Mouse (Mus musculus) MEL (cell line): ENCODE measurements around the gene Crygd. TPM values are rescaled to one million over a fixed set of nuclear protein-coding genes. Genes with fewer than 3 reads are reported as not detected.

Experiments used
- DNase-seq: peaks from one replicate; pipeline ENCODE4 v3.0.0; 2011; ENCODE audit warnings: low read depth, low spot score
- H3K27ac ChIP-seq: 2 replicates; pipeline ENCODE4 v1.5.1; 2012; ENCODE audit warnings: low read depth, mild to moderate bottlenecking, control low read depth, low read length, moderate library complexity; ENCODE audit not compliant: control insufficient read depth
- H3K27me3 ChIP-seq, 2 experiments: fragments of 150-350 bp in 1 of 2; sonication (generic) in 1 of 2; 2 replicates each; pipeline ENCODE4 v1.6.1; 2012; ENCODE audit warnings: low read length in 2 of 2, mild to moderate bottlenecking in 2 of 2, improper control_type of control experiment in 1 of 2, moderate library complexity in 1 of 2; ENCODE audit not compliant: insufficient read depth in 2 of 2, control insufficient read depth in 1 of 2
- H3K36me3 ChIP-seq, 2 experiments: 2 replicates each; pipeline ENCODE4 v1.6.1; 2012 to 2014; ENCODE audit warnings: low read length in 2 of 2, improper control_type of control experiment in 1 of 2, inconsistent platforms in 1 of 2, mild to moderate bottlenecking in 1 of 2; ENCODE audit not compliant: insufficient read depth in 2 of 2, control insufficient read depth in 1 of 2
- H3K4me1 ChIP-seq, 2 experiments: fragments of 150-350 bp in 1 of 2; sonication (generic) in 1 of 2; 2 replicates each; pipeline ENCODE4 v1.6.1; 2012; ENCODE audit warnings: low read length in 2 of 2, improper control_type of control experiment in 1 of 2, mild to moderate bottlenecking in 1 of 2; ENCODE audit not compliant: insufficient read depth in 2 of 2, control insufficient read depth in 1 of 2
- H3K4me3 ChIP-seq, 2 experiments: fragments of 150-350 bp in 1 of 2; sonication (generic) in 1 of 2; 2 replicates each; pipeline ENCODE4 v1.5.1; 2012; ENCODE audit warnings: low read depth in 2 of 2, low read length in 2 of 2, mild to moderate bottlenecking in 2 of 2, moderate library complexity in 2 of 2, control low read depth in 1 of 2, improper control_type of control experiment in 1 of 2; ENCODE audit not compliant: control insufficient read depth in 1 of 2, insufficient read depth in 1 of 2
- H3K79me2 ChIP-seq: 2 replicates; pipeline ENCODE4 v1.6.1; 2012; ENCODE audit warnings: mild to moderate bottlenecking, low read length, moderate library complexity; ENCODE audit not compliant: control insufficient read depth, poor library complexity, insufficient read depth
- H3K9ac ChIP-seq: 2 replicates; pipeline ENCODE4 v1.6.1; 2012; ENCODE audit warnings: low read depth, mild to moderate bottlenecking, control low read depth, low read length, moderate library complexity; ENCODE audit not compliant: control insufficient read depth, poor library complexity, severe bottlenecking
- H3K9me3 ChIP-seq: fragments of 150-350 bp; sonication (generic); replicated peaks from 2 replicates; pipeline ENCODE4 v1.6.1; 2012; ENCODE audit warnings: mild to moderate bottlenecking, low read length, improper control_type of control experiment, moderate library complexity; ENCODE audit not compliant: insufficient read depth
- CHD1 ChIP-seq: IDR thresholded peaks from 2 replicates; pipeline ENCODE4 v1.6.1; 2012; ENCODE audit warnings: low read depth, mild to moderate bottlenecking, inconsistent platforms, low read length, improper control_type of control experiment
- E2F4 ChIP-seq: IDR thresholded peaks from 2 replicates; pipeline ENCODE4 v1.6.1; 2011; ENCODE audit warnings: low read depth, low read length, improper control_type of control experiment, borderline replicate concordance
- ELF1 ChIP-seq: IDR thresholded peaks from 2 replicates; pipeline ENCODE4 v1.6.1; 2014; ENCODE audit warnings: low read depth, mild to moderate bottlenecking, inconsistent platforms, low read length, improper control_type of control experiment, moderate library complexity
- EP300 ChIP-seq, 2 experiments: IDR thresholded peaks; 2 replicates each; pipeline ENCODE4 v1.6.1; 2011; ENCODE audit warnings: improper control_type of control experiment in 2 of 2, low read length in 2 of 2, low read depth in 1 of 2, mild to moderate bottlenecking in 1 of 2
- ETS1 ChIP-seq: IDR thresholded peaks from 2 replicates; pipeline ENCODE4 v1.6.1; 2012; ENCODE audit warnings: low read depth, mild to moderate bottlenecking, inconsistent platforms, low read length, improper control_type of control experiment, moderate library complexity
- GATA1 ChIP-seq: IDR thresholded peaks from 2 replicates; pipeline ENCODE4 v1.6.1; 2011; ENCODE audit warnings: low read depth, low read length, improper control_type of control experiment
- JUND ChIP-seq: IDR thresholded peaks from 2 replicates; pipeline ENCODE4 v1.6.1; 2011; ENCODE audit warnings: low read depth, mild to moderate bottlenecking, improper control_type of control experiment, low read length
- KAT2A ChIP-seq: conservative IDR thresholded peaks from 2 replicates; pipeline ENCODE4 v1.6.1; 2012; ENCODE audit warnings: low read depth, low read length, improper control_type of control experiment, inconsistent platforms
- MAX ChIP-seq: IDR thresholded peaks from 2 replicates; pipeline ENCODE4 v1.6.1; 2011; ENCODE audit warnings: low read length, improper control_type of control experiment
- MAZ ChIP-seq: IDR thresholded peaks from 2 replicates; pipeline ENCODE4 v1.6.1; 2012; ENCODE audit warnings: low read depth, mild to moderate bottlenecking, inconsistent platforms, low read length, improper control_type of control experiment
- MEF2A ChIP-seq: IDR thresholded peaks from 2 replicates; pipeline ENCODE4 v1.6.1; 2014; ENCODE audit warnings: low read depth, mild to moderate bottlenecking, inconsistent platforms, low read length, improper control_type of control experiment; ENCODE audit not compliant: poor library complexity, insufficient replicate concordance, severe bottlenecking; ENCODE audit errors: extremely low read depth
- MYC ChIP-seq: IDR thresholded peaks from 2 replicates; pipeline ENCODE4 v1.6.1; 2011; ENCODE audit warnings: low read depth, mild to moderate bottlenecking, low read length, improper control_type of control experiment, moderate library complexity
- POLR2A ChIP-seq, 2 experiments: IDR thresholded peaks; 2 replicates each; pipeline ENCODE4 v1.6.1; 2011 to 2012; ENCODE audit warnings: low read length in 2 of 2, mild to moderate bottlenecking in 2 of 2, control low read depth in 1 of 2, improper control_type of control experiment in 1 of 2, low read depth in 1 of 2, moderate library complexity in 1 of 2; ENCODE audit not compliant: control insufficient read depth in 1 of 2, insufficient read depth in 1 of 2, poor library complexity in 1 of 2
- POLR2AphosphoS2 ChIP-seq: IDR thresholded peaks from 2 replicates; pipeline ENCODE4 v1.6.1; 2011; ENCODE audit warnings: low read length, improper control_type of control experiment
- POLR2AphosphoS5 ChIP-seq: IDR thresholded peaks from 2 replicates; pipeline ENCODE4 v1.6.1; 2012; ENCODE audit warnings: low read depth, borderline replicate concordance, mild to moderate bottlenecking, inconsistent platforms, low read length, moderate library complexity, mixed read lengths
- SIN3A ChIP-seq: IDR thresholded peaks from 2 replicates; pipeline ENCODE4 v1.6.1; 2012; ENCODE audit warnings: low read length, improper control_type of control experiment, inconsistent platforms
- SMC3 ChIP-seq: IDR thresholded peaks from 2 replicates; pipeline ENCODE4 v1.6.1; 2011; ENCODE audit warnings: low read depth, low read length, improper control_type of control experiment
- TAL1 ChIP-seq: IDR thresholded peaks from 2 replicates; pipeline ENCODE4 v1.6.1; 2012; ENCODE audit warnings: mild to moderate bottlenecking, inconsistent platforms, low read length, moderate library complexity, mixed read lengths
- TBP ChIP-seq: IDR thresholded peaks from 2 replicates; pipeline ENCODE4 v1.8.0; 2011; ENCODE audit warnings: low read depth, low read length, improper control_type of control experiment
- TCF12 ChIP-seq: IDR thresholded peaks from 2 replicates; pipeline ENCODE4 v1.6.1; 2014; ENCODE audit warnings: low read depth, mild to moderate bottlenecking, inconsistent platforms, low read length, improper control_type of control experiment, moderate library complexity
- USF1 ChIP-seq: IDR thresholded peaks from 2 replicates; pipeline ENCODE4 v1.6.1; 2014; ENCODE audit warnings: low read depth, mild to moderate bottlenecking, inconsistent platforms, low read length, improper control_type of control experiment, moderate library complexity
- ZC3H11A ChIP-seq: IDR thresholded peaks from 2 replicates; pipeline ENCODE4 v1.6.1; 2012; ENCODE audit warnings: low read depth, mild to moderate bottlenecking, inconsistent platforms, low read length, improper control_type of control experiment
- ZKSCAN1 ChIP-seq: IDR thresholded peaks from 2 replicates; pipeline ENCODE4 v1.6.1; 2012; ENCODE audit warnings: low read depth, mild to moderate bottlenecking, inconsistent platforms, low read length, improper control_type of control experiment, moderate library complexity
- ZMIZ1 ChIP-seq: IDR thresholded peaks from 2 replicates; pipeline ENCODE4 v1.6.1; 2012; ENCODE audit warnings: low read depth, mild to moderate bottlenecking, inconsistent platforms, low read length, improper control_type of control experiment, moderate library complexity
- ZNF384 ChIP-seq: IDR thresholded peaks from 2 replicates; pipeline ENCODE4 v1.6.1; 2012; ENCODE audit warnings: low read depth, mild to moderate bottlenecking, inconsistent platforms, low read length, improper control_type of control experiment
- polyA plus RNA-seq, 2 experiments: library from polyadenylated mRNA; stranded (reverse) in 1 of 2; unstranded in 1 of 2; fragments of >175 nt in 1 of 2; fragments of >200 nt in 1 of 2; gene quantifications; 2 replicates each; pipeline versions ENCODE4 v1.2.1 to v1.2.4; 2012; ENCODE audit warnings: low replicate concordance in 2 of 2, low read depth in 1 of 2; ENCODE audit not compliant: insufficient read length in 2 of 2, insufficient read depth in 1 of 2, missing spikeins in 1 of 2
- total RNA-seq: library from RNA; depleted of rRNA; stranded (reverse); fragments of 300-350 nt; gene quantifications from 2 replicates; pipeline ENCODE4 v1.2.3, GENCODE M21; 2012

Crygd gene
- total and polyA plus RNA-seq, 3 experiments = not detected

- H3K27ac ChIP-seq = no peak within 1 kb of the TSS
- H3K27me3 ChIP-seq = no peaks in the 10 kb centered on the region; a peak in 1 of 4 replicates
- DNase-seq = no peak
- H3K36me3 ChIP-seq = no peaks in the 10 kb centered on the region
- no peak within 1 kb of the TSS for H3K4me3 ChIP-seq
- H3K9ac ChIP-seq = no peak within 1 kb of the TSS
- no peaks in the 10 kb centered on the region for H3K79me2 ChIP-seq
- TF ChIP-seq ZNF384 (no peak), GATA1 (no peak), ZMIZ1 (no peak), KAT2A (no peak), MAX (no peak), POLR2AphosphoS5 (no peak), SMC3 (no peak), ELF1 (no peak), MAZ (no peak)
- no peaks in the 10 kb centered on the region for H3K4me1 ChIP-seq
- H3K9me3 ChIP-seq = no peaks in the 10 kb centered on the region
Measured at GRCm38 (mm10) chr1:65073589-65073988, 10.3 kb upstream of the Crygd start, which contains the start of gene Crygc. Gene Crygc (minus strand): TSS chr1:65073689.

GRCm38 (mm10) chr1:65067842-65068241 lies 4.6 kb upstream of the Crygd start:
- DNase-seq = no peak
- Histone ChIP-seq H3K36me3 (no peaks in the 10 kb centered on the region), H3K4me1 (no peaks in the 10 kb centered on the region), H3K27ac (no peak overlapping the region), H3K79me2 (no peaks in the 10 kb centered on the region), H3K27me3 (no peaks in the 10 kb centered on the region), H3K9me3 (no peaks in the 10 kb centered on the region), H3K9ac (no peak overlapping the region), H3K4me3 (no peak overlapping the region)
- TF ChIP-seq JUND (no peak), E2F4 (no peak), ELF1 (no peak), USF1 (no peak), ETS1 (no peak), EP300 (IDR thresholded peaks at IDR 0.05; ENCODE audit: low read depth in 1 of 2, low read length in 2 of 2) (no peak), TCF12 (no peak), SIN3A (no peak), MEF2A (no peak), POLR2A (IDR thresholded peaks at IDR 0.05; ENCODE audit: control insufficient read depth in 1 of 2, insufficient read depth in 1 of 2, low read depth in 1 of 2, low read length in 2 of 2, poor library complexity in 1 of 2) (no peak), ZMIZ1 (no peak), POLR2AphosphoS2 (no peak), TBP (no peak), TAL1 (no peak), MYC (no peak), ZKSCAN1 (no peak), ZC3H11A (no peak), CHD1 (no peak)
- TF ChIP-seq, all 39 proteins: peak for 0
